Mouse (Mus musculus) kidney, postnatal 14 days (tissue): ENCODE measurements at regions not wholly inside any gene's neighbourhood (a gene's known extent, or its start where the extent isn't known, plus 50 kb on each side); places are given as distances from the start of the nearest gene placed in this dataset.

Source experiments
- DNase-seq: peaks from one replicate; pipeline ENCODE4 v3.0.0; 2022; ENCODE audit warnings: mixed read lengths

DNA sequence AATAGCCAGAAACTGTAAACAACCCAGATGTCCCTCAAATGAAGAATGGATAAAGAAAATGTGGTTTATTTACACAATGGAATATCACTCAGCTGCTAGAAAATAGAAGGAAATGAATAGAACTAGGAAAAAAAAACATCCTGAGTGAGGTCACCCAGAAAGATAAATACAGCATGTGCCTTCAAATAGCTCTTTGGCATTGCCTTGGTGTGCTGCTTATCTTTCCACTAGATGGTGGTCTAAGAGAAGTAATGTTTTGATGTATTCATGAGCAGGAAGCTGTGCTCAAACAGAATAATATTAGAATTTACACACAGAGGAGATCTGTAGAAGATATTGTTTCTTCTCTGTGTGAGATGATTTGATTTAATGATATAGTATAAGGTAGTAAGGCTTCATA lies 78.8 kb downstream of the Zfp619 start:
- DNase-seq: no peak

DNA sequence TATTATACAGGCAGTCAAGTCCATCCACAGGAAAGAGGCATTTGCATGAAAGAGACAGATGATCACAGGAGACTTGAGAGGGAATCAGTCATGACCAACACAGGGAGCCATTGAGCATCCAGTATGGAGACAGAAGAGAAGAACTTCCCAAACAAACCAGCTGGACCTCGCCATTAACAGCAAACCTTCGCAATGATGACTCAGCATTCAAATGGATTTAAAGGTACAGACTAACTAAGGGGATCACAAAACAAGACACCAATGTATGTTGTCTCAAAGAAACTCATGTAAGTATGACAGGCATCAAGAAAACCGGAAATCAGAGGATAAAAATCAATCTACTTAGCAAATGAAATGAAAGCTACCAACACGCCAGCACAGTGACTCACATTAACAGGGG lies 96.2 kb downstream of the Zfp619 start:
- DNase-seq: no peak

DNA sequence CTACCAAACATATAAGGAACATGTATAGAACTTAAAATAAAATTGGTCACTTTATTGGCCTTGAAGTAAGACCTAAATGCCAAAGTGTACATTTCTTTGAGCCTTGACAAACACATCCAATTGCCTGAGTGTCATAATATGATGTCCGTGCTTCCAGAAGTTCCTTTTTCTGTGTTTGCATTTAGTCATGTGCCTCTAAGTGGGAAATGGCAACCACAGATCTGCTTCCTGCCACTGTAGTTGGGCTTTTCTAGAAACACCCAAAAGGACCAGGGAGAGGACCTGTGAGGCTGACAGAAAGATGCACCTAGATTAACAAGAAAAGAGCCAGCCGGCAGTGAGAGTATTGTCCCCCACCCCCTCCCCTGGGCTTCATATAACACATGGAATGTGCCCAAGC lies 97.5 kb downstream of the Zfp619 start:
- DNase-seq: no peak

DNA sequence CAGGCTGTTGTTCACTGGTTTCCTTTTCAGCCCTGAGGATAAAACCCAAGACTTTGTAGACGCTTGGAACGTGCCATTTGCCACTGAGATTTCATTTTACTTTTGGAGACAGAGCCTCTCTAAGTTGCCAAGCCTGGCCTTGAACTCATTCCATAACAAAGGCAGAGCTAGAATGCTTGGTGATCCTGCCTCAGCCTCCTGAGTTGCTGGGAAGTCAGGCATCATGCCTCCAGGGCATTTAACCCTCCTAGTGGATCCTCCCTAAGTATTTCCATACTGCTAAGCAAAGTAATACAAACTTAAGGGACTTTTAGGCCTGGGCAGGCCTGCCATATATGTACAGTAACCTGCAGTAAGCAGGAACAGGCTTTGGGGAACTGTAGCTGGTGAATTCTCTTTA lies 104.2 kb downstream of the Zfp619 start:
- DNase-seq: no peak

DNA sequence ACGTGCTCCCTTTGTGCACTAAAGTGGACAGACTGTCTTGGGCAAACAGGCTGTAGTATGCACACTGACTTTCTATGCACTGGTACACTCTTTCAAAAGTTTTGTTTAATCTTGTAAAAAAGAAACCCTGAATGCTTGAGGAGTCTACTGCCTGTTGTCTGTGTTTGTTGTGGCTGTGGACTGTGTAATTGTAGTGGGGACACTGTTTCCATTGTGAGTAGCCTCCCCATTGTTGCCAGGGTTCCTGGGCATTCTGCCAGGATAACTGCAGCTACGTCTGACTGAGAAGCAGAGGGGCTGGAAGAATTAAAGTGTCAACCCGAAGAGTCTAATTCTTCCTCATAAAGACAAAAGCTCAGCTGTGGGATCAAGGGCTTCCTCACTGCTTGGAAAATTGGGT lies 115.3 kb downstream of the Zfp619 start:
- no peak for DNase-seq

DNA sequence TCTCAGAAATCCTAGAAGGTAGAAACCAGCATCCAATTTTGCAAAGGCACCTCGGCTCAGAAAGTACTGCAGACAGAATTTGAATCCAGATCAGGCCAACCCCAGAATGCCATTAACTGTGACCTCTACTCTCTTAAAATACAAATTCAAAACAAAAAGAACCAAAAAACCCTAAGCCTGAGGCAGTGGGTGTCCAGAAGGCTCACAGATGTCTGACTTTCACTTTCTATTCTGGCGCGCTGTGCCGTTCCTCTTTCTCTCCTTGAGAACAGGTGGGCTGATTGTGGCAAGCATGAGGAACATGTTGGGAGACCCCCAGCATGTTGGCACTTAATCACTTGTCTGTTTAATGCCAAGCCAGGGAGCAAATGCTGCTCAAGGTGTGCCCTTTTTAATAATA lies 124.8 kb downstream of the Zfp619 start:
- DNase-seq: no peak

DNA sequence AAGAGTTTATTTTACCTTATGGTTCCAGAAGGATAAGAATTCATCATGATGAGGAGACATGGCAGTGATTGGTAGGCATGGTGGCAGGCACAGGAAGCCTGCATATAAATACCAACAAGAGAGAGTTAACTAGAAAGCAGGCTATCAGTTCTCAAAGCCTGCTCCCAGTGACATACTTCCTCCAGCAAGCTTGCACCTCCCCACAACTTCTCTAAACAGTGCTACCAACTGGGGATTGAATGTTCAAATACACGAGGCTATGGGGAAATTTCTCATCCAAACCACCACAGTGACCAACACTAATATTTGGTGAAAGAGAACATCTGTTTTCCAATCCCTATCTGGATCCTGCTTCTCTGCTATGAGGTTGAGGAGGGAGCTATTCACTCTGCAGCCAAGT lies 125.8 kb downstream of the Zfp619 start:
- no peak for DNase-seq

DNA sequence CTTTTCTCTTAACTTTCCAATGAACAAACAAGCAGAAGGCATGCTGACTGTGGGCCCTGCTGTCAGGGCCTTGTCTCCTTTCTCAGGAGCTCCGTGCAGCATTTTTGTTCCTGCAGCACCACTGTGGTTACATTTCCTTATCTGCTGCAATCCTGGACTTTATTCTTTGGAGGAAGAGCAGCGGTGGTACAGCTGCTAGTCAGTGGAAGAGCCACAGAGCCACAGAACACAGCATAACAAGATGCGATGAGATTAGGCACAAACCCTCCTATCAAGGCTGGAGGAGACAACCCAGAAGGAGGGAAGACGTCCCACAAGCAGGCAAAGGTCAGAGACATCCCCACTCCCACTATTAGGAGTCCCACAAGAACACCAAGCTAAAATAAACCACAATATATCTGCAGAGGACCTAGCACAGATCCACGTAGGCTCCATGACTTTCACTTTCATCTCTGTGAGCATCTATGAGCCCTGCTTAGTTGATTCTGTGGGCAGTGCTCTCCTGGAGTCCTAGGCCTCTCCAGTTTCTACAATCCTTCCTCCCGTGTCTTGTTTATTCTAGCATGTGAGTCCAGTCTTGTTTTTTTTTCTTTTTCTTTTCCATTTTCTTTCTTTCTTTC lies 133.0 kb downstream of the Zfp619 start:
- DNase-seq: no peak

DNA sequence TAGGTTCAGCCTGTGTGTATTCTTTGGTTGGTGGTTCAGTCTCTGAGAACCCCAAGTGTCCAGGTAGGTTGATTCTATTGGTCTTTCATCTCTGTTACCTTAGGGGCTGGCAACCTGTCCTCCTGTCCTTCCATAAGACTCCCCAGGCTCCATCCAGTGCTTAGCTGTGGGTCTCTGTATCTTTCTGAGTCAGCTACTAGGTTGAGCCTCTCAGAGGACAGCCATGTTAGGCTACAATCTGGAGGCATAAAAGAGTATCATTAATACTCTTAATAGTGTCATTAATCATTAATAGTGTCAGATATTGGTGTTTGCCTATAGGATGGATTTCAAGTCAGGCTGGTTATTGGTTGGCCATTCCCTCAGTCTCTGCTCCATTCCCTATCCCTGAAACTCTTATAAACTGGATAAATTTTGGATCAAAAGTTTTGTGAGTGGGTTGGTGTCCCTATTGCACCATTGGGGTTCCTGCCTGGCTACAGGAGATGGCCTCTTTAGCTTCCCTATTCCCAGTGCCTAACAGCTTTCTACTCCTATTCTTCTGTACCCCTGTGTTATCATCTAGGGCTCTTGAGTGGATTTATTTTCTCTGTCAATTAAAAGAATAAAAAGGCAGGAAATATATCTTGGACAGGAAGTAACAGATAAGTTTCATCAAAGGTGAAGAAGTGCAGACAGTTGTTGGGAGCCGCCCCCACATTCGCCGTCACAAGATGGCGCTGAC lies 137.2 kb downstream of the Zfp619 start:
- no peak for DNase-seq

DNA sequence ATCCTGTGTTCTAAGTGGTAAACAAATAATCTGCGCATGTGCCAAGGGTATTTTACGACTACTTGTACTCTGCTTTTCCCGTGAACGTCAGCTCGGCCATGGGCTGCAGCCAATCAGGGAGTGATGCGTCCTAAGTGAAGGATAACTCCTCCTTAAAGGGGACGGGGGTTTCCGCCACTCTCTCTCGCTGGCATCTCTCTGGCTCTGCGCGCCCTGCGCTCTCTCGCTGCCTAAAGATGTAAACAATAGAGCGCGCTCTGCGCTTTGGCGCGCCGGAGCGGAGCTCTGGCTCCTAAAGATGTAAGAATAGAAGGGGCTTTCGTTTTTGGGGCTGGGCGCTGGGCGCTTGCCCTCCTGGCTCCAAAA lies 137.7 kb downstream of the Zfp619 start:
- DNase-seq: peak; percentile 44

DNA sequence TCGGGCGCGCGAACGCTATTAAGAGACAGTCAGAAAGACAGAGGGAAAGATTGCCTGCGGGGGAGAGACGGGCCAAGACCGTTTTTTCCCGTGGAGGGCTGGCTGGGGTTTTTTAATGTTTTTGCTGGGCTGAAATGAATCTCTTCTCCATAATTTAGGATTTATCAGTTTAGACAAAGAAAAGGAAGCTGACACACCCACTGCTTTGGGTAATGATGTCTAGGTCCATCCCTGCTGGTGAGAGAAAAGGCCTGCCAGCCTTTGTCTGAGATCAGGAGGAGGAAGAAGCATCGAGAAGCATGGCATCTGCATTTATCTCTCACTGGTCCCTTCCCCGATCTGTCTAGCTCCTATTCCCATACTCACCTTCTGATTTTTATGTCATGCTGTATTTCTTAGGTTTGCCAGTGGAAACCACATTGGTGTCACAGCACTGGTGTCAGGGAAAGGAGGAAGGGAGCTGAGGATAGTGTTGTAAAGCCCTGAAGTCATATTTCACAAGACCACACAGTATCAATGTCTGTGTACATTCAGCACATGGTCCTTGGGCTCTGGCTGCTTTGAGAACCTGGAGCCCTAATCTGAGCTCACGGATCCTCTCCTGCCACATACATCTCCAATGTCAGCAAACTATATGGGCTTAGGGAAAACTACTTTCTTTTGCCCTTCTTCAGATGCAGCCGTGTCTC lies 138.3 kb downstream of the Zfp619 start:
- no peak for DNase-seq

DNA sequence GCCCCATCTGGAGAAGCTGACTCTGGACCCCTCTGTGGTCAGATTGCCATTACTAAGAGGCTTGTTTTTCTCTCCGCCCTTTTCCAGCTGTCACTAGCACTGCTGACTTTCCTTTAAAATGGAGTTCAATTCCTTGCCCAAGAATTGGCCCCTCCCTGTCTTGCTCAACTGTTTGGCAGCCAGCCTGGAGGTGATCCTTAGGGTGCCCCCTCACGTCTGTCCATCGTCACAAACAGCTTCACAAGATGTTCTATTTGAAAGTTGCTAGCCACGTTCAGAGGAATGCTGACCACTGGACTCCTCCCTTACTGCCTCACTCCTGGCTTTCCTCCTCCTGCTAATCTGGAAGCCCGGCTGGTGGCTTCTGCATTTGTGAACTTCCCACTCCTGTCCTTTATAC lies 142.0 kb downstream of the Zfp619 start:
- DNase-seq: peak; percentile 14

DNA sequence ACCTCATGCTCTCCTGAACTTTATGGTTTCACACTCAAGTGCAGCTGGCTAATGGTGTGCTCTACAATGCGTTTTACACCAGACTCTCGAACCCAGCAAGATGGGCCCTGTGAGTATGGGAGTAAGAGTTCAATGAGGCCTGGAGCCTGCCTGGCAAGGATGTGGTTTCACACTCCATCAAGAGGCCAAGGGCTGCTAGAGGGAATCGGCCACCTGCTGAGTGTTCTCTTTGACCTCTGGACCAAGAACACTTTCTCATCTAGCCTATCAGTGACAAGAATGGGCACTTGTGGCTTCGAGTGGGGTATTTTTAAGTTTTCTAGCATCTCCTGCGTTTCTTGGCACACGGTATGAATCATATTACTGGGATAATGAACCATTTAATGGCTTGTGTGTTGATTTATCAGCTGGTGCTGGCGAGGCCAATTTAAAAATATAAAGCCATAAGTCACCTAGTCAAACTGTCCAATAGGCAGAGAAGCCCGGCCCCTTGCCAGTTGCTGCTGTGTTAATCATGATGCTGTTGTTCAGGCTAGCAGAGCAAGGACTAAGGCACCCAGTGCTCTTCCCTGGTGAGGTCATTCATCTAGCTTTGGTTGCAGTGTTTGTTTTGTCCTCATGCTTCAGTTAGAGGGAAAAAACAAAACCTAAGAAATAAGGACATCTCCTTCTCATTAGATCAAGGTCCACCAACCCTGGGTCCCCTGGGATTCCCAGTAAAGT lies 157.7 kb downstream of the Zfp619 start:
- DNase-seq: no peak

DNA sequence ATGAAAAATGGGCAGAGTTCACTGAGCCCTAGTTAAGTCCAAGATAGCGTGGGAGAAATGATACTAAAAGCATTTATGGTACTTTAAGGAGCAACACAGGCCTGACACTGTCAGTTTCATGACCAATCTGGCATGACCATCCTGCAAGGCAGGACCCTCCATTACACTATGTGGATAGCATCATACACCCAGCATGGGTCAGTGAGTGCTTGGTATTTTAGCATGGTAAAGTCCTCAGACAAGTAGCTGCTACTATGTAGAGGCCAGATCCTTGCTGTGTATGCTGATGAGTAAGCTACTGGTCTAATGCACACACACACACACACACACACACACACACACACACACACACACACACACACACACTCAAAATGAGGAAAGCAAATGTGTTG lies 158.3 kb downstream of the Zfp619 start:
- no peak for DNase-seq

DNA sequence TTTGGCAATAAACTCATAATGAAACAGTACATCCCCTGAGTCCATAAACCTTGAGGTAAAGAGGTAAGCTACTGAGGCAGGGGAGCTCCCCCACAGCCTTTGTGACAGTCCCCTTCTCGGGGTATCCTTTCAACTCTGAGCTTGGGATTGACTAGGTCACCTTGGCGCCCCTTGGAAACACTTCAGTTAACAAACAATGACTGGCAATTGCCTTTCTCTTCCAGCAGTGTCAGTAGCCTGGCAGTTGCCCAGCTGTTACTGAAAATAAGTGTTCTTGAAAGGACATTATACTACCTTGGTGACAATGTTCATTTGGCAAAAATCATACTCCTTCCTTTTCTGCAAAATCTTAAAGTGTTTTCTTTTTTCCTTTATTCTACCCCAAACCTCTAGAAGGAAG lies 162.8 kb downstream of the Zfp619 start:
- DNase-seq: no peak

DNA sequence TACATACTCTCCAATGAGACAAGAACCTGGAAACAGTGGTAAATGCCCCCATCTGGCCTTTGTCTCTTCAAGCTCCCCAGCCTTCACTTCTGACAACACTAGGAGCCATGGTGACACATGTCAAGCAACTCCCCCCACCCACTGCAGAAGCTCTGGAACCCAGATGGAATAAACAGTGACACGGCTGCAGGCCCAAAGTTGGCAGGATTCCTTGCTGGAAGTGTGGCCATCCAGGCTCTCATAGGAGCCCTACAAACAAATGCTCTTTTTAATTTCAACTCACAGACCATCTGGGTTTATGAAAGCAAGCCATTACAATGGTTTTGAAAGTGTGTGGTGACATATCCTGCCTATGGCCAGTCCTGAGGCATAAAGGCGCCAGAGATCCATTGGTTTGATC lies 179.0 kb downstream of the Zfp619 start:
- no peak for DNase-seq

DNA sequence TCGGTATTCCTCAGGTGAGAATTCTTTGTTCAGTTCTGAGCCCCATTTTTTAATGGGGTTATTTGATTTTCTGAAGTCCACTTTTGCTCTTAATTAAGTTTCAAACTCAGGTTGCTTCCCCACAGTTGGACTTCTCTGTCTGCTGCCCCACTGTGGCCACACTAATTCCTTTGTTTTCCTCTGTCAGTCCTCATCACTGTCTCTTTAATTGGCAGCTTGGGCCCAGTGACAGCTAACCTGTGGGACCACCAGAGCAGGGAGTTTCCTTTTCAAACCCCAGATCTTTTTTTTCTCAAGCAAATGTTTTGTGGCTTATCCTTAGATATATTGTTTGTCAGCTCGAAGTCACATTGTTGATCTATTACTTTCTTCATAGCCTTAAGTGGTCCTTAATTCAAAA lies 183.9 kb downstream of the Zfp619 start:
- DNase-seq: no peak

DNA sequence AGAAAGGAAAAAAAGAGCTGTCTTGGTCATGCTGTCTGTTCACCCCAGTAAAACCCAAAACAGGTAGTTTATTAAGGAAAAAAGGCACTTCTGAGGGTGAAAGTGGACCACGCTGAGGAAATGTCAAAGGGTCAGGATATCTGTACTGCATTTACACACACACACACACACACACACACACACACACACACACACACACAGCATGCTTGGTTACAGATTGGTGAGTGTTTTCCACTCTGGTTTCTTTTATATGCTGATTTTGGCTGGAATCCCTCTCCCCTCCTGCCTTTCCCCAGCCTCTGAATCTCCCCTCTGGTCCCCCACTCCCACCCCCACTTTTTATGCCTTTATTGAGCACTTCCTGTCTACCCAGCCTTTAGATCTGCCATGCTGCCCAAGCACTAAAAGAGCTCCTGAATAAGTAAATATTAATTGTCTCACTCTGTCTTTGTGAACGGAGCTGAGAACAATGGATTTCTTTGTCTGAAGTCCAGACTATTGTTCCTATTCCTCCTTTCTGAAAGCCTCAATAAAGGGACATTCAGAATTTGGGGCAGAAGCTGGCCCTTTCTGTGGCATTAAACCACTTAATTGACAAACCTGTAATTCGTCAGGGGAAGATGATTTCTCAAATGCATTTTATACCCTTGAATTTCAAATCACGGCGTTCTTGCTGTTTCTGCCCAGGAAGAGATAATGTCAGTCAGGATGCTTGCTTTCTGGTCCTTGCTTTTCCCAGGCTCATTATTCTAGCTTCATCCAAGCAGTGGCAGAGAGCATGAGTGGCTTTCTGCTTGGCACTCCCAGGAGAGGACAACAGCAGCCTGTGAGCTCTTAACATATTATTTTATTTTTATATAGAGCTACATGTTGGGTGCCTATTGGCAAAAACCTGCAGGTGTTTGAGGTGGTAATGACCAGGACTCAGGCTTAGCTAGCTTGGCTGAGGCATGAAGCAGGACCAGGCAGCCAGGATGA lies 187.8 kb downstream of the Zfp619 start:
- DNase-seq: no peak

DNA sequence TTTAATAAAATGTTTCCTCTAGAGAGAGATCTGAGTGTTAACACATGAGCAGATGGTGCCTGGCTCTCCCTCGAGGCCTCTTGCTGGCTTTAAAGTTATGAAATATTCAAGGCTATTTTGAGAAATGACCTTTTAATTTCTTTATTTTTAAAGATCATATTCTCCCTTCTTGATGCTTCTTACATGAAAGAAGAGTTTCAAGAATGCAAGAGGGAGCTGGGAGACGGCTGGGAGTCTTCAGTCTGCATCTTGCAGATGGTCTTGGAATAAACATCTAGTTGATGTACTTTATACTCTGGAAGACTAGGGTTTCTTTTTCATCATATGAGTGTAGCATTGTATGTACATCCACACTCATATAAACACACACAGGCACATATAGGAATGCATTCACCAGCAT lies 189.0 kb downstream of the Zfp619 start:
- no peak for DNase-seq

DNA sequence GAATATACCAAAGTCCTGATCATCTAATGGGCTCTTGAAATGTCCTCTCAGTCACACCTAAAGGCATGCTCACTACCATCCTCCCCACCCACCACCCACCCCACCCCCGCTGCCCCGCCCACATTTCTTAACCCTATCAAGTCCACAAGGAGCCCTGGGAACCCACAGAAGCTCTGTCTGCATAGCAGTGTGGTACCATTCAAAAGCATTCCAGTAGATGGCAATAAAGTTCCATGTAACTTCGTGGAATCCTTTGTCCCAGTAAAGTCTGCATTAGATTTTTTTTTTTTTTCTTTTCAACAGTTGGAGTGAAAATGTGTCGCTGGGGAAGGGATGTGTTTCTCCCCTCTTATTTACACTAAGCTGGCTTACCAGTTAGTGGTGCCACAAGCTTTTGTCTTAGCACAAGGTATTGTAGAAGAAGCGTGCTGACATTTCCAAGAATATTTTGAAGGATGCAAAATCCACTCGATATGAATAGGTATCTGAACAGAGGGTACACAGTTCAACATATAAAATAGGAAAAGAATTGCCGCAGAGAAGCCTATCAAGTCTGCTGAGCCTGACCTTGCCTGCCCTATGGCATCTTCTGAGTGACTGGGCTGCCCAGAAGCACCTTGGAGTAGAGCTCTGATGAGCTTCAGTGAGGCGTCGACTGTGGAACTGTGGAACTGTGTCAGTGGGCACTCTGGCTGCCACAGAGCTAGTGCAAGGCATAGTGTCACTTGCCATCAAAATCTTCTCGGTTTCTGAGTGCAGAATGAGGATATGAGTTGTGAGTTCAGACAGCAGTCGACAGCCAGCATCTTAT lies 199.0 kb downstream of the Zfp619 start:
- peak; percentile 41 for DNase-seq

DNA sequence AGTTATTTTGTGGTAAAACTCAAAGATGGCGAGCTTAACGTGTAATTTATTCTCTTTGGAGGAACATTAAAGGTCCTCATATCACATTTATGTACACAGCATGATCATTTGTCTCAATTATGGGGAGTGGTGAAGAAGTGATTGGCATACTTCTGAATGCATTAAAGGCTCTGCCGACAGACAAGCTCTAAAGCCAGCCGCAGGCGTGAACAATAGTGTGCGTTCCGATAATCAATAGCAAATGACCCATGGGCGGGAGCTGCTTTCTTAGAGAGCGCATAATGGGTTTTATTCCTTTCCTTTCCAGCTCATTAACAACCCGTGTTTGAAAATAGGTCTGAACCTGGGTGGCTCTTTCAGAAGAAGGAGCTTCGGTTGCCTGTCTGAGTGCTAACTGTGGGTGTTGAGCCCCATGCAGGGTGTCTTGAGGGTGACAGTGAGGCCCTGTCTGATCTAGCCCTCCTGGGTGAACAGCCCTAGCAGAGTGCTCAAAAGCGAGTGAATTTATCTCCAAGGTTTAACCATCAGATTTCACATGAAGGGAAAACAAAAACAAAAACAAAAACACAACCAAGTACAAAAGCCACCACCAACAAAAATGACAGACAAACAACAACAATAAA lies 210.5 kb downstream of the Zfp619 start:
- no peak for DNase-seq
